Mouse (Mus musculus): ENCODE data around the gene Casc1.

DNA sequence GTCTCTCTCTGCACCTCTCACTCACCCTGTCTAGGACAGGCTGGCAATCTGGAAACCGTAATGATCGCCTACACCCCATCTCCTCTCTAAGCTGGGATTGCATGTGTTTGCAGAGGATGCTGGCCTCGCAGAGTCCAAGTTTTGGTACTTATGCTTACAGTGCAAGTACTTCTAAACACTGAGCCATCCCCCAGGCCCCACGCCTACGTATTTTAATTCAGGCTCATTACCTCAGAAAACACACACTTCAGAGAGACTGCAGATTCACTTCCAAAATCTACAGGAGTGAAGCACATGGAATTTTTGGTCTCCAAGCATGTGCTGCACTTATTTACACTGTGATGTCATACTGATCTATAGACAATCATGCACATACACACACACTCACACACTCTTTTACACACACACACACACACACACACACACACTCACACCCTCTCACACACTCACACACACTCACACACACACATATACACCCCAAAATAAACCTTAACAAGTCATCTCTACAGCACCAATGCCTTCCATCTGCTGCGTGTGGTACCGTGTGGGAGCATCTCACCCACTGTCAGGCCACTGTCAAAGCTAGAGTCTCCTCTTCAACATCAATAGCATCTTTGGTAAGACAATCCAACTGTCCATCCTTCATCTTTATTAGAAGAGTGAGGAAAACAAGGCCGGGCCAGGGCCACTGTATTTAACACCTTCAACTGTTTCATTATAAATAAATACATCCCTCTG is 12.7 kb downstream of the Casc1 start:
- TF ChIP-seq POLR2A (IDR thresholded peaks at IDR 0.05; ENCODE audit: borderline replicate concordance, extremely low read depth, insufficient read depth, insufficient read length, poor library complexity, severe bottlenecking), result no peak
- no peak for TF ChIP-seq CTCF (IDR thresholded peaks at IDR 0.05; ENCODE audit: borderline replicate concordance, extremely low read depth, insufficient read depth, insufficient read length)

Measured in brain, embryonic 14.5 days (tissue).